Mouse (Mus musculus) myocyte (in vitro differentiated cells): ENCODE data around the gene Degs1. TPM values are rescaled to one million over a fixed set of nuclear protein-coding genes. Genes with fewer than 3 reads are reported as not detected.

ENCODE experiments used
- H3K27me3 ChIP-seq: one replicate; pipeline ENCODE4 v1.6.1; 2011; ENCODE audit not compliant: control insufficient read depth, insufficient read depth, insufficient read length
- H3K36me3 ChIP-seq: one replicate; pipeline ENCODE4 v1.6.1; 2011; ENCODE audit not compliant: control insufficient read depth, insufficient read depth
- H3K4me2 ChIP-seq: one replicate; pipeline ENCODE4 v1.6.1; 2011; ENCODE audit warnings: low read depth, control low read depth
- H3K4me3 ChIP-seq: one replicate; pipeline ENCODE4 v1.5.1; 2011; ENCODE audit warnings: mild to moderate bottlenecking, control low read depth, moderate library complexity
- H3K79me2 ChIP-seq: one replicate; pipeline ENCODE4 v1.6.1; 2011; ENCODE audit not compliant: control insufficient read depth, insufficient read depth
- H3ac ChIP-seq: one replicate; pipeline ENCODE4 v1.6.1; 2011; ENCODE audit not compliant: control insufficient read depth, insufficient read length
- CEBPB ChIP-seq: IDR thresholded peaks from 2 replicates; pipeline ENCODE4 v1.6.1; 2011; ENCODE audit warnings: mild to moderate bottlenecking, moderate library complexity; ENCODE audit not compliant: poor library complexity, insufficient read depth, severe bottlenecking
- E2F4 ChIP-seq: IDR thresholded peaks from one replicate; pipeline ENCODE4 v1.6.1; 2011; ENCODE audit warnings: mild to moderate bottlenecking, control low read depth, moderate library complexity; ENCODE audit not compliant: insufficient read depth
- MAX ChIP-seq: IDR thresholded peaks from one replicate; pipeline ENCODE4 v1.6.1; 2011; ENCODE audit warnings: low read depth, mild to moderate bottlenecking, control low read depth
- MYOD1 ChIP-seq, 3 experiments: IDR thresholded peaks; one replicate each; pipeline ENCODE4 v1.6.1; 2011; ENCODE audit warnings: control low read depth in 2 of 3, low read depth in 2 of 3, mild to moderate bottlenecking in 2 of 3, moderate library complexity in 1 of 3; ENCODE audit not compliant: insufficient read length in 2 of 3, control insufficient read depth in 1 of 3
- MYOG ChIP-seq, 3 experiments: IDR thresholded peaks; one replicate each; pipeline ENCODE4 v1.6.1; 2011; ENCODE audit warnings: control low read depth in 2 of 3, low read depth in 2 of 3, mild to moderate bottlenecking in 2 of 3; ENCODE audit not compliant: insufficient read length in 2 of 3, control insufficient read depth in 1 of 3, insufficient read depth in 1 of 3
- POLR2A ChIP-seq: IDR thresholded peaks from one replicate; pipeline ENCODE4 v1.6.1; 2011; ENCODE audit warnings: low read depth, mild to moderate bottlenecking, control low read depth, moderate library complexity; ENCODE audit not compliant: insufficient read length
- POLR2AphosphoS2 ChIP-seq: IDR thresholded peaks from one replicate; pipeline ENCODE4 v1.6.1; 2011; ENCODE audit warnings: low read depth, control low read depth; ENCODE audit not compliant: insufficient read length
- REST ChIP-seq: IDR thresholded peaks from one replicate; pipeline ENCODE4 v1.6.1; 2011; ENCODE audit warnings: mild to moderate bottlenecking, control low read depth, moderate library complexity; ENCODE audit not compliant: insufficient read depth, insufficient read length
- SRF ChIP-seq: IDR thresholded peaks from one replicate; pipeline ENCODE4 v1.6.1; 2011; ENCODE audit warnings: low read depth; ENCODE audit not compliant: control insufficient read depth, insufficient read length
- TCF12 ChIP-seq: IDR thresholded peaks from one replicate; pipeline ENCODE4 v1.6.1; 2011; ENCODE audit warnings: mild to moderate bottlenecking, control low read depth; ENCODE audit not compliant: poor library complexity, insufficient read depth, severe bottlenecking
- TCF3 ChIP-seq: IDR thresholded peaks from one replicate; pipeline ENCODE4 v1.6.1; 2011; ENCODE audit warnings: low read depth, control low read depth; ENCODE audit not compliant: insufficient read length
- USF1 ChIP-seq: IDR thresholded peaks from one replicate; pipeline ENCODE4 v1.6.1; 2011; ENCODE audit warnings: low read depth, mild to moderate bottlenecking, control low read depth, moderate library complexity
- polyA plus RNA-seq: library from polyadenylated mRNA; unstranded; fragments of >200 nt; fragmentation: generic; extraction: Trizol; gene quantifications from one replicate; pipeline ENCODE4 v1.2.1, GENCODE M21; 2012; ENCODE audit warnings: missing spikeins

Degs1 gene
- polyA plus RNA-seq, 1 experiment, result 110 TPM

DNA sequence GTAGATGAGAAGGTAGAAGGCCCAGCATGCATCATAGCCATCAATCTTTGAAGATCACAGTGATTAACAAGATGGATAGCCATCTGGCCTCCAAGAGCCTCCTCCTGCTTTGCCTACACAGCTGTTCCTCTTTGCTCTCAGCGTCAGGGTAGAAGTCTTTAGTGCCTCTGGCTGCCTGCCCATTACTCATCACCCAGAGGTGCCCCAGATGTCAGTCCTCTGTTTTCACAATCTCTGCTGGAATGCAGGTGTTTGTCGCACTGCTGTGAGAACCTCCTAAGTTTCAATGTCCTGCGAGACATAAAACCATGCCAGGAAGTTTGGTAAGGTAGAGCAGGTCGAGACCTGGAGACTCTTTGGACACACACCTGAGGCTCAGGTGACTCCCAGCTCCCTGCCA is 31.9 kb downstream of the Degs1 start:
- no peaks in the 10 kb centered on the region for H3K36me3 ChIP-seq
- no peaks in the 10 kb centered on the region for H3K27me3 ChIP-seq
- TF ChIP-seq MYOD1 (IDR thresholded peaks at IDR 0.05; ENCODE audit: control insufficient read depth in 1 of 3, insufficient read length in 2 of 3, low read depth in 2 of 3), result no peak
- no peak for TF ChIP-seq TCF3
- no peak for TF ChIP-seq USF1
- TF ChIP-seq POLR2A, result no peak
- no peak for TF ChIP-seq POLR2AphosphoS2
- TF ChIP-seq TCF12, result no peak
- TF ChIP-seq E2F4, result no peak
- TF ChIP-seq CEBPB, result no peak
- TF ChIP-seq MYOG (IDR thresholded peaks at IDR 0.05; ENCODE audit: control insufficient read depth in 1 of 3, insufficient read depth in 1 of 3, insufficient read length in 2 of 3, low read depth in 2 of 3), result no peak
- no peak for TF ChIP-seq MAX
- H3K79me2 ChIP-seq, result no peaks in the 10 kb centered on the region
- H3K4me3 ChIP-seq, result no peak overlapping the region
- no peak overlapping the region for H3K4me2 ChIP-seq
- no peak overlapping the region for H3ac ChIP-seq

DNA sequence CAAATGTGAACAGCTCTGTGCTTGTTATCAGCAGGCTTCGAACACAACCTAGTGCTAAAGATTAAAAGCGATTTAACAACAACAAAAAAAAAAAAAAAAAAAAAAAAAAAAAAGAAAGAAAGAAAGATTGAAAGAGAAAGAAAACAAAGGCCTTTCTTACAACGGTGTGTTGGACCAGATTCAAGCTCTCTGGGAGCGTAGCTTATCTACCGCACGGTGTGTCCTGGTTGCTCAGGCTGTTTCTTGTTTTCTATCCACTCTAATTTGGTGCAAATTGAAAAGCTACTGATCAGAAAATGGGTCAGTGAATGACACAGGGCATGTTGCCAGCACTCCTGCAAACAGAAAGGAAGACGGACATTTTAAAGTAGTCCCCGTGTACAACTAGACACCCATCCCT is 33.3 kb downstream of the Degs1 start:
- H3ac ChIP-seq, result no peak overlapping the region
- no peaks in the 10 kb centered on the region for H3K27me3 ChIP-seq
- no peak overlapping the region for H3K4me2 ChIP-seq
- no peaks in the 10 kb centered on the region for H3K36me3 ChIP-seq
- no peak overlapping the region for H3K4me3 ChIP-seq
- no peaks in the 10 kb centered on the region for H3K79me2 ChIP-seq
- no peak for TF ChIP-seq MYOD1 (IDR thresholded peaks at IDR 0.05; ENCODE audit: control insufficient read depth in 1 of 3, insufficient read length in 2 of 3, low read depth in 2 of 3)
- TF ChIP-seq E2F4, result no peak
- no peak for TF ChIP-seq POLR2A
- no peak for TF ChIP-seq CEBPB
- TF ChIP-seq USF1, result no peak
- no peak for TF ChIP-seq SRF
- no peak for TF ChIP-seq MYOG (IDR thresholded peaks at IDR 0.05; ENCODE audit: control insufficient read depth in 1 of 3, insufficient read depth in 1 of 3, insufficient read length in 2 of 3, low read depth in 2 of 3)
- no peak for TF ChIP-seq REST
- TF ChIP-seq MAX, result no peak
- no peak for TF ChIP-seq POLR2AphosphoS2
- no peak for TF ChIP-seq TCF12
- no peak for TF ChIP-seq TCF3

DNA sequence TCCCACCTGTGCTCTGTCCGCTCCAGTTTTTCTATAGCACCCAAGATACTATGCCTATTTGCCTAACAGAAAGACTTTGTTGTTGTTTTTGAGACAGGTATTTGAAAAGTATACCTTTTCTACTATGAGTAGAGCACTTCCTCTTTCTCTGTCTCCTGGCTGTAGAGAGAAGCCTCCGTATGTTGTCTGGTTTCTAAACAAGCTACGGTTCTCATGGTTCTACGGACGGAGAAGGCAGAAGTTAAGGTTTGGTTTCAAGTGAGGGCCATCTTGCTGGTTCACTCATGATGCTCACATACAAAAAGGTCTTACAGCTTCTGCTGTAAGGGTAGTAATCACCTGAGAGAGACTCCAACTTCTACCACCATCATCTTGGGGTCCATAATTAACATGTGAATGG is 37.6 kb downstream of the Degs1 start:
- Histone ChIP-seq H3K27me3 (no peaks in the 10 kb centered on the region), H3K4me3 (no peak overlapping the region), H3ac (no peak overlapping the region), H3K4me2 (no peak overlapping the region), H3K36me3 (no peaks in the 10 kb centered on the region), H3K79me2 (no peaks in the 10 kb centered on the region)
- no peak for TF ChIP-seq USF1
- TF ChIP-seq E2F4, result no peak
- no peak for TF ChIP-seq POLR2A
- no peak for TF ChIP-seq MAX
- TF ChIP-seq MYOD1 (IDR thresholded peaks at IDR 0.05; ENCODE audit: control insufficient read depth in 1 of 3, insufficient read length in 2 of 3, low read depth in 2 of 3), result no peak
- no peak for TF ChIP-seq CEBPB
- no peak for TF ChIP-seq SRF
- no peak for TF ChIP-seq TCF12
- no peak for TF ChIP-seq REST
- no peak for TF ChIP-seq MYOG (IDR thresholded peaks at IDR 0.05; ENCODE audit: control insufficient read depth in 1 of 3, insufficient read depth in 1 of 3, insufficient read length in 2 of 3, low read depth in 2 of 3)
- TF ChIP-seq TCF3, result no peak

DNA sequence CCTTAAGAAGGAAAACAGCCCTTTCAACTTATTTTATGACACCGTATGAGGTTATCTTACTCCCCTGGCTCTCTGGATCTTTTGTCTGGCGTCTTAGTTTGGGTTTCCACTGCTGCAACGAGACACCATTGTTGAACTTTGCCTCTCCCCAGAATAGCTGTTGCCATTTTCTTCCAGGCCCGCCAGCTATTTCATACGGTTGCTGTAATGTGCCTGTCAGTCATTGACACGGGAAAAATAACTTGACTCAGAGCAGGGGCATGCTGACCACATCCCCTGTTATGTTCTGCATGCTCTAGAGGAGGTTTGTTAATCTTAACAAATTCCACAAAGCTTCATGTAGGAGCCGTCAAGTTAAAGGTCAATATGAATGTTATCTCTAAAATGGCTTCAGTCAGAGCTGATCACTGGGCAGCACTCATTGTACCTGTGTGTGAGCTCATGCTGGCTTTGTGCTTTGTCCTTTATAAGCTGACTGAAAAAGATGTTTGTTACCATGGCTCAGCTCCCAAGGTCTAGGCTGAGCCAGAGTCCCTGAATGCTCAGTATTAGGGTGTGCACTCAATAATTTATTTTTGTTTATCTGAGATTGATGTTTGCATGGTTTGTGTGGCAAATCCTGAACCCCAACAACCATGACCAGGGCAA is 44.4 kb downstream of the Degs1 start:
- Histone ChIP-seq H3K4me2 (no peak overlapping the region), H3K4me3 (no peak overlapping the region), H3K79me2 (no peaks in the 10 kb centered on the region), H3K27me3 (no peaks in the 10 kb centered on the region), H3ac (no peak overlapping the region), H3K36me3 (no peaks in the 10 kb centered on the region)
- no peak for TF ChIP-seq POLR2AphosphoS2
- no peak for TF ChIP-seq REST
- no peak for TF ChIP-seq TCF12
- TF ChIP-seq USF1, result no peak
- no peak for TF ChIP-seq CEBPB
- TF ChIP-seq SRF, result no peak
- no peak for TF ChIP-seq POLR2A
- TF ChIP-seq MYOG (IDR thresholded peaks at IDR 0.05; ENCODE audit: control insufficient read depth in 1 of 3, insufficient read depth in 1 of 3, insufficient read length in 2 of 3, low read depth in 2 of 3), result no peak
- TF ChIP-seq MAX, result no peak
- no peak for TF ChIP-seq MYOD1 (IDR thresholded peaks at IDR 0.05; ENCODE audit: control insufficient read depth in 1 of 3, insufficient read length in 2 of 3, low read depth in 2 of 3)
- no peak for TF ChIP-seq E2F4
- no peak for TF ChIP-seq TCF3

DNA sequence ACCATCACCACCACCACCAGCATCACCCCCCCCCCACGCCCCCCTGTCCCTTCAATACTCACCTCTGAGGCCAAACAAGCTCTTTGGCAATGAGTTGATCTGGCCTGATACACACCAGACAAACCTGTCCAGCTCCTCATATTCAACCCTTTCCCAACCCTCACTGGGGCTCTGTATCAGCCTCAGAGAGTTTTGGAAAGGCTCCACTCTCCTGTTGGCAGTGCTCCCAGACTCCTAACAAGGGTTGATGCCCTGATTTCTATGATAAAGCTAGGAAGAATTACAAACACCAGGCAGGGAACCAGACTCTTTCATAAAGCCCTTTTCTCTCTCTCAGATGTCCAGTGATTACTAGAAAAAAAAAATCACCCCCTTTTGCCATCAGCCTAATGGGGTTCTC is 45.2 kb downstream of the Degs1 start:
- Histone ChIP-seq H3K27me3 (no peaks in the 10 kb centered on the region), H3K4me3 (no peak overlapping the region), H3K4me2 (no peak overlapping the region), H3K79me2 (no peaks in the 10 kb centered on the region), H3K36me3 (no peaks in the 10 kb centered on the region), H3ac (no peak overlapping the region)
- TF ChIP-seq E2F4 (no peak), REST (no peak), MAX (no peak), POLR2A (no peak), TCF12 (no peak), USF1 (no peak), CEBPB (no peak), SRF (no peak), POLR2AphosphoS2 (no peak), MYOD1 (IDR thresholded peaks at IDR 0.05; ENCODE audit: control insufficient read depth in 1 of 3, insufficient read length in 2 of 3, low read depth in 2 of 3) (no peak), TCF3 (no peak)
